Mouse (Mus musculus) stomach, postnatal 0 days (tissue): Measurements from ENCODE around the gene Pdcd7.

Experiments used
- CTCF ChIP-seq: IDR thresholded peaks from 2 replicates; pipeline ENCODE4 v1.5.1; 2016; ENCODE audit warnings: antibody characterized with exemption, low read depth, mild to moderate bottlenecking, moderate library complexity
- EP300 ChIP-seq: optimal IDR thresholded peaks from 2 replicates; pipeline ENCODE3; 2016; ENCODE audit warnings: antibody characterized with exemption

DNA sequence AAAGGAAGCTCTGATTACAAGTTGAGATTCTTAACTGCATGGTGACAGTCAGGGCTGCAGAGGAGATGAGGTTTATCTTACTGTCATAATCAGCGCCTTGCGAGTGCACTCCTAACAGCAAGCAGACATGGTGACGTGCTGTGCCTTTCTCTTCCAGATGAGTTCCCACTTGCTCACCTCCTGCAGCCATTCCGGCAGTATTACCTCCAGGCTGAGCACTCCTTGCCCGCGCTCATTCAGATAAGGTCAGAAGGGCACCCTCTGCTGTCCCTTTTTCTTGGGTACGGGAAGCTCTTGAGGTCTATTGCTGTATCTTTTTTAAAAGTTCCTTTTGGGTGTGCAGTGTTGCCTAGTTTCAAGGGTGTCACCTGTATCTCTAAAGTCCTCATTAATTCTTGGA is 10.7 kb downstream of the Pdcd7 start:
- TF ChIP-seq EP300 (no peak), CTCF (no peak)
